In the genomic region with DNA sequence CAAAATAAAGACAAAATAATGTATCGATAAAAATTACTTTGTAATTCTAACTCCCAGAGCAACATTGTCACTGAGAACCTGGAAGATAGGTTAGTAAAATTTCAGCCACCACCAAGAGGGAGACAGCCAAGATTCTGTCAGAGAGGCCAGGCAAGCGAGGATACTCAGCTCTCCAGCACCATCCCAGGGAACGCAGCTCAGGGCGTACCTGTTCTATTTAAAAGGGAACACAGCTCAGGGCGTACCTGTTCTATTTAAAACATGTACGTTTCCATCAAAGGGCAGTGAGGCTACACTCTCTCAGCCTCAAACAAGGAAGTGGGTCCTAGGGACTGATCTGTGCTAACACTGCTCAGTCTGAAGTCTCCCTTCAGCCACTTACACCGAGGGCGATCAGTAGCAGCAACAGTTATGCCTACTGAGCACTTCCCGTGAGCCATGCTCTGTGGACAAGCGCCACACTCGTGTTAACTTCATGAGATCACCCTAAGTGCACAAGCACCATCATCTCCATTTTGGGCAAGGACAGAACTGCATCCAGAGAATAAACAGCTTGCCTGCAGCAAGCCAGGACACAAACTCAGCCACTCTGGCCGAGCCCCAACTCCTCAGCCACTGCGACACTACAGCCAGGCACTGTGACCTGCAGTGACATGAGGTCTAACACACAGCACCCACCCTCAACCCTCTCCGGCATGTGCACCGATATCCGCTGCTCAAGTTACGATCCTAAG, we compare ENCODE assay signal across 8 mouse cellular contexts. TPM values are rescaled to one million over a fixed set of nuclear protein-coding genes. Genes with fewer than 3 reads are reported as not detected.
DNase-seq lines count a peak whose midpoint lies in the region; ATAC-seq lines count a peak whose summit lies in the region.

No protein-coding gene starts in this region.

- no peaks in the 10 kb centered on the region for H3K36me3 ChIP-seq in lung, embryonic 15.5 days
- no peaks in the 10 kb centered on the region for H3K36me3 ChIP-seq in hindbrain, embryonic 12.5 days
- H3K36me3 ChIP-seq in neural tube, embryonic 15.5 days, result no peaks in the 10 kb centered on the region

- no peaks in the 10 kb centered on the region for H3K27me3 ChIP-seq in lung, embryonic 15.5 days
- H3K27me3 ChIP-seq in hindbrain, embryonic 12.5 days, result no peaks in the 10 kb centered on the region
- H3K27me3 ChIP-seq in neural tube, embryonic 15.5 days (replicated peaks), result no peaks in the 10 kb centered on the region

- H3K27ac ChIP-seq in lung, embryonic 15.5 days, result no peak overlapping the region
- H3K27ac ChIP-seq in hindbrain, embryonic 12.5 days, result no peak overlapping the region
- no peak overlapping the region for H3K27ac ChIP-seq in neural tube, embryonic 15.5 days (replicated peaks)

- 0 out of 2 replicates have a peak overlapping the region, but pooled peaks have one; percentile 79 for H3K4me3 ChIP-seq in lung, embryonic 15.5 days
- peak overlapping the region; percentile 3; the same call in 1 of the 2 replicates for H3K4me3 ChIP-seq in hindbrain, embryonic 12.5 days
- peak overlapping the region; percentile 74 for H3K4me3 ChIP-seq in neural tube, embryonic 15.5 days (replicated peaks)

- WGBS in lung, embryonic 15.5 days, result 48% methylated on average over 17 of the region's 17 CpGs
- WGBS in hindbrain, embryonic 12.5 days, result 73% methylated on average over 17 of the region's 17 CpGs
- 74% methylated on average over 17 of the region's 17 CpGs for WGBS in neural tube, embryonic 15.5 days

- no peak overlapping the region for H3K9ac ChIP-seq in lung, embryonic 15.5 days
- no peak overlapping the region for H3K9ac ChIP-seq in hindbrain, embryonic 12.5 days
- H3K9ac ChIP-seq in neural tube, embryonic 15.5 days (replicated peaks), result 0 out of 2 replicates have a peak overlapping the region, but pooled peaks have one; percentile 26

- no peaks in the 10 kb centered on the region for H3K9me3 ChIP-seq in lung, embryonic 15.5 days
- H3K9me3 ChIP-seq in hindbrain, embryonic 12.5 days (replicated peaks), result no peaks in the 10 kb centered on the region
- no peaks in the 10 kb centered on the region for H3K9me3 ChIP-seq in neural tube, embryonic 15.5 days (replicated peaks)

- DNase-seq in cerebellum, postnatal 4 days (ENCODE audit: low spot score in 2 of 2), result no peak
- DNase-seq in lung, adult 18-20 months, result no peak
- no peak for DNase-seq in embryo, embryonic 10 days (ENCODE audit: low spot score)
- DNase-seq in thymus, postnatal 14 days, result no peak

- peaks cover 17% of the 10 kb centered on the region for H3K4me1 ChIP-seq in lung, embryonic 15.5 days
- peaks cover 16% of the 10 kb centered on the region for H3K4me1 ChIP-seq in hindbrain, embryonic 12.5 days
- H3K4me1 ChIP-seq in neural tube, embryonic 15.5 days, result peaks cover 29% of the 10 kb centered on the region

- peak overlapping the region; percentile 75 for H3K4me2 ChIP-seq in lung, embryonic 15.5 days
- peak overlapping the region; percentile 90 for H3K4me2 ChIP-seq in hindbrain, embryonic 12.5 days (replicated peaks)
- peak overlapping the region; percentile 59 for H3K4me2 ChIP-seq in neural tube, embryonic 15.5 days

- 0 out of 2 replicates have a peak, but pooled peaks have one; percentile 15 for ATAC-seq in cerebellum, adult (ENCODE audit: insufficient number of reproducible peaks, low FRiP score, low TSS enrichment)
- no peak for ATAC-seq in lung, embryonic 15.5 days (ENCODE audit: borderline replicate concordance, extremely low read depth, low FRiP score, low TSS enrichment)
- no peak for ATAC-seq in hindbrain, embryonic 12.5 days (ENCODE audit: low FRiP score)
- no peak for ATAC-seq in neural tube, embryonic 15.5 days (ENCODE audit: low FRiP score)

RNA-seq across cellular contexts. Expression of gene Agtpbp1, which starts 30.1 kb away (rescaled TPM):
- 16.3 and 16.5 TPM in 2 replicates for polyA plus RNA-seq in lung, embryonic 15.5 days (2015; fragmentation: Nextera tagmentation; extraction: Ambion mirVana)
- polyA plus RNA-seq in hindbrain, embryonic 12.5 days (2016; fragmentation: Nextera tagmentation; extraction: Ambion mirVana), result 34.2 and 40.8 TPM in 2 replicates
- polyA plus RNA-seq in neural tube, embryonic 15.5 days (2015; fragmentation: Nextera tagmentation; extraction: Ambion mirVana), result 67.4 and 72.5 TPM in 2 replicates

RNA-seq across cellular contexts. Expression of gene Naa35, which starts 30.1 kb away (rescaled TPM):
- polyA plus RNA-seq in lung, embryonic 15.5 days (2015; fragmentation: Nextera tagmentation; extraction: Ambion mirVana), result 80.2 and 84.1 TPM in 2 replicates
- polyA plus RNA-seq in hindbrain, embryonic 12.5 days (2016; fragmentation: Nextera tagmentation; extraction: Ambion mirVana), result 108 and 143 TPM in 2 replicates
- polyA plus RNA-seq in neural tube, embryonic 15.5 days (2015; fragmentation: Nextera tagmentation; extraction: Ambion mirVana), result 123 and 131 TPM in 2 replicates

Comparison
In these comparisons a context has a peak if more than half of its experiments do, and no peak if none do; other contexts are left out.
1. H3K4me3 ChIP-seq: peak in every context shown above with its lines; median percentile 79 in lung, embryonic 15.5 days; 74 in neural tube, embryonic 15.5 days; 3 in hindbrain, embryonic 12.5 days.